Comparison of ENCODE assay signal across 31 mouse cellular contexts in the genomic region with DNA sequence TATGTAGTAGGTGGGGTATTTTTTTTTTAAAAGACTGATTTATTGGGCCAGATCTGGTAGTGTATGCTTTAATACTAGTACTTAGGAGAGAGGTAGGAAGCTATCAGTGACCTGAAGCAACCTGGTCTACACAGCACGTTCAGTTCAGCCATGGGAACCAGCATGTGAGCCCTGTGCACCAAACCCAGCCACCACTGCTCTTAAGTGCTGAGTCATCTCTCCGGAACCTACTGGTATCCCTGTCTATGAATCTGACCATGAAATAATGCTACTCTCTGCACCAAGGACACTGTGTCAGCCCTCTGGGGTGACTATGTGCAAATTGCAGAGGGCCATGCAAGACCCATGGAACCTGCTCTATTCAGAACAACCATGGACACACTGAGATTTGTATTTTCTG. TPM values are rescaled to one million over a fixed set of nuclear protein-coding genes. Genes with fewer than 3 reads are reported as not detected.
DNase-seq lines count a peak whose midpoint lies in the region; ATAC-seq and TF ChIP-seq lines count a peak whose summit lies in the region.
"Had no signal": no experiment of that assay in that cellular context is flagged by ENCODE, and none has a peak within 500 bp of the region (broad histone marks: within the 10 kb centered on the region; RNA-seq: fewer than 3 reads in every experiment).

No protein-coding gene starts in this region.

- no peak overlapping the region for H3K4me2 ChIP-seq in kidney, embryonic 15.5 days
- H3K4me2 ChIP-seq: embryonic facial prominence, embryonic 13.5 days; hindbrain, embryonic 15.5 days; liver, embryonic 12.5 days; midbrain, embryonic 11.5 days; neural tube, embryonic 12.5 days had no signal

- no peak overlapping the region for H3K4me3 ChIP-seq in kidney, embryonic 15.5 days (replicated peaks)
- peak overlapping the region; percentile 89 for H3K4me3 ChIP-seq in testis, adult 2 months (ENCODE audit: control insufficient read depth, low read depth, low read length)
- H3K4me3 ChIP-seq: embryonic facial prominence, embryonic 13.5 days; erythroblast, embryonic 14.5 days; gastrocnemius, adult 2 months; heart, adult 2 months; hindbrain, embryonic 15.5 days; liver, embryonic 12.5 days; myocyte; neural tube, embryonic 12.5 days had no signal

- ATAC-seq in kidney, embryonic 15.5 days (replicated peaks; ENCODE audit: low FRiP score), result no peak
- ATAC-seq: forebrain, embryonic 16.5 days; inflammation-experienced regulatory T-cells, adult 6 months; liver, embryonic 12.5 days; liver, postnatal 0 days had no signal

- no peak for TF ChIP-seq POLR2A in testis, adult 2 months (IDR thresholded peaks at IDR 0.05; ENCODE audit: control insufficient read depth, low read depth, low read length)

- no peak for TF ChIP-seq CTCF in testis, adult 2 months (IDR thresholded peaks at IDR 0.05; ENCODE audit: control insufficient read depth, insufficient read depth, insufficient replicate concordance, low read depth, low read length)

- peaks cover 57% of the 10 kb centered on the region for H3K4me1 ChIP-seq in kidney, embryonic 15.5 days
- H3K4me1 ChIP-seq in testis, adult 2 months (ENCODE audit: control insufficient read depth, insufficient read depth, low read length), result peaks cover 21% of the 10 kb centered on the region

- no peaks in the 10 kb centered on the region for H3K27me3 ChIP-seq in kidney, embryonic 15.5 days
- no peaks in the 10 kb centered on the region for H3K27me3 ChIP-seq in testis, adult 2 months (ENCODE audit: control insufficient read depth, insufficient read depth, low read length)
- H3K27me3 ChIP-seq: embryonic facial prominence, embryonic 13.5 days; hindbrain, embryonic 15.5 days; neural tube, embryonic 12.5 days had no signal

- peak overlapping the region; percentile 52; the same call in 1 of the 2 replicates for H3K27ac ChIP-seq in kidney, embryonic 15.5 days
- H3K27ac ChIP-seq in testis, adult 2 months (ENCODE audit: control insufficient read depth, insufficient read depth, low read depth, low read length), result no peak overlapping the region
- H3K27ac ChIP-seq: embryonic facial prominence, embryonic 13.5 days; gastrocnemius, adult 2 months; heart, adult 2 months; hindbrain, embryonic 15.5 days; liver, embryonic 12.5 days; neural tube, embryonic 12.5 days; stomach, postnatal 0 days had no signal

- H3K9me3 ChIP-seq in kidney, embryonic 15.5 days (replicated peaks), result no peaks in the 10 kb centered on the region
- H3K9me3 ChIP-seq: embryonic facial prominence, embryonic 13.5 days; G1E; hindbrain, embryonic 15.5 days; liver, embryonic 12.5 days; neural tube, embryonic 12.5 days had no signal

- no peak overlapping the region for H3K9ac ChIP-seq in kidney, embryonic 15.5 days
- H3K9ac ChIP-seq: embryonic facial prominence, embryonic 13.5 days; hindbrain, embryonic 15.5 days; liver, embryonic 12.5 days; liver, postnatal 0 days; neural tube, embryonic 12.5 days had no signal

- WGBS in kidney, embryonic 15.5 days, result 60% methylated on average over 2 of the region's 2 CpGs

- peaks cover 69% of the 10 kb centered on the region for H3K36me3 ChIP-seq in kidney, embryonic 15.5 days
- H3K36me3 ChIP-seq in testis, adult 2 months (ENCODE audit: control insufficient read depth, insufficient read depth, low read length), result peaks cover 2% of the 10 kb centered on the region; the same call in 1 of the 2 replicates

- DNase-seq in adrenal gland, postnatal 36 days, result peak; percentile 45 to 48
- no peak for DNase-seq in adrenal gland, adult 18-20 months (ENCODE audit: low spot score in 2 of 2)
- DNase-seq in kidney, postnatal 10 days, result no peak
- no peak for DNase-seq in testis, postnatal 14 days (ENCODE audit: low spot score)
- no peak for DNase-seq in cerebellum, postnatal 14 days
- DNase-seq: B cell, adult 2 months; cerebellum, adult 9-10 months; gastrocnemius, adult 2 months; gastrocnemius, postnatal 36 days; heart, adult 2 months; heart, postnatal 14 days; kidney, adult 11 months; layer of hippocampus, postnatal 36 days; left cerebral cortex, postnatal 4 days; liver, postnatal 0 days; lung, postnatal 14 days; right cerebral cortex, postnatal 4 days; thymus, postnatal 4 days had no signal

RNA-seq across cellular contexts. Expression of gene Csrnp2, which starts 8.2 kb away (rescaled TPM):
- total RNA-seq in adrenal gland, postnatal 36 days (2021), result 1 to 10 TPM; 5.4 to 5.8 TPM
- 1 to 10 TPM; 5.3 to 5.5 TPM for total RNA-seq in adrenal gland, adult 18-20 months (2021)
- 16.0 and 16.9 TPM in 2 replicates for polyA plus RNA-seq in kidney, embryonic 15.5 days (2015; fragmentation: Nextera tagmentation; extraction: Ambion mirVana)
- 12.2 and 12.5 TPM in 2 replicates for polyA plus RNA-seq in testis, adult 2 months (2012; rRNA removed)

RNA-seq across cellular contexts. Expression of gene Letmd1, which starts 18.2 kb away (rescaled TPM):
- 100 to 1,000 TPM; 138 to 150 TPM for total RNA-seq in adrenal gland, postnatal 36 days (2021)
- total RNA-seq in adrenal gland, adult 18-20 months (2021), result 100 to 1,000 TPM; 147 to 279 TPM
- polyA plus RNA-seq in kidney, embryonic 15.5 days (2015; fragmentation: Nextera tagmentation; extraction: Ambion mirVana), result 27.5 and 27.8 TPM in 2 replicates
- 18.8 and 20.0 TPM in 2 replicates for polyA plus RNA-seq in testis, adult 2 months (2012; rRNA removed)

Comparison
In these comparisons a context has a peak if more than half of its experiments do, and no peak if none do; other contexts are left out.
1. DNase-seq: peak in adrenal gland, postnatal 36 days (2 of 2); none in adrenal gland, adult 18-20 months (0 of 2), kidney, postnatal 10 days (single experiment), testis, postnatal 14 days (single experiment) and cerebellum, postnatal 14 days (0 of 2).